Mouse (Mus musculus) heart, postnatal 36 days (tissue): Measurements from ENCODE around the gene Cmpk1. TPM values are rescaled to one million over a fixed set of nuclear protein-coding genes. Genes with fewer than 3 reads are reported as not detected.
"Not testable (repeated sequence)": the region's sequence is repeated elsewhere in the genome, so short reads cannot be mapped to it uniquely, and the experiment has no call there.

Source experiments
- DNase-seq, 2 experiments: peaks; one replicate each; pipeline ENCODE4 v3.0.0; 2021 to 2022
- intact Hi-C: fragments of 180-260 bp; cut with DNase I; formaldehyde crosslinking; loops from one replicate; pipeline ENCODE4 v1.15.1; 2025
- total RNA-seq, 2 experiments: library from RNA; stranded (reverse); gene quantifications; 2 replicates each; pipeline ENCODE4 v1.2.3; 2021

The Cmpk1 gene
- total RNA-seq: 10 to 100 TPM; 36.1 to 37.7 TPM

GRCm38 (mm10) chr4:114986591-114987432, at the start of gene Cmpk1:
Cmpk1 (minus strand) TSS chr4:114987241.
- DNase-seq: peak; percentile 88 to 89
- intact Hi-C loops: loop anchor here (1.0 to 5.0 kb wide), 2 partner anchors 12 to 75 kb away; no protein-coding TSS in a partner anchor

- intact Hi-C loops: no loop called here
- no peak for DNase-seq
Observed at GRCm38 (mm10) chr4:115035043-115035442, 48.0 kb upstream of the Cmpk1 start.

GRCm38 (mm10) chr4:115019997-115020396, 33.0 kb upstream of the Cmpk1 start:
- intact Hi-C loops: no loop called here
- no peak for DNase-seq

GRCm38 (mm10) chr4:115014276-115014675, 27.2 kb upstream of the Cmpk1 start:
- intact Hi-C loops: no loop called here
- DNase-seq: no peak

GRCm38 (mm10) chr4:115000429-115000795, 13.4 kb upstream of the Cmpk1 start:
- intact Hi-C loops: no loop called here
- DNase-seq: no peak

- peak; percentile 94 for DNase-seq
- intact Hi-C loops: loop anchor here (1.0 to 5.0 kb wide), 2 partner anchors 13 to 97 kb away; partner anchors contain the start of gene Cmpk1
Observed at GRCm38 (mm10) chr4:114999773-115000428, 12.9 kb upstream of the Cmpk1 start, which contains the start of gene Stil. Stil (plus strand) TSS chr4:115000159.

- no peak for DNase-seq
- intact Hi-C loops: loop anchor here (1.0 to 5.0 kb wide), 2 partner anchors 12 to 98 kb away; partner anchors contain the start of gene Cmpk1
Observed at GRCm38 (mm10) chr4:114999445-114999772, 12.4 kb upstream of the Cmpk1 start.

- intact Hi-C loops: loop anchor here (5.0 kb wide), 1 partner anchor 100 kb away; no protein-coding TSS in a partner anchor
- DNase-seq: peak; percentile 27 to 31
Observed at GRCm38 (mm10) chr4:114997051-114997450, 10.0 kb upstream of the Cmpk1 start.

GRCm38 (mm10) chr4:114994218-114994617, 7.2 kb upstream of the Cmpk1 start:
- intact Hi-C loops: no loop called here
- no peak for DNase-seq

GRCm38 (mm10) chr4:114986211-114986590, 840 bp downstream of the Cmpk1 start:
- intact Hi-C loops: loop anchor here (5.0 kb wide), 1 partner anchor 74 kb away; no protein-coding TSS in a partner anchor
- DNase-seq: peak in 1 of 2 experiments; percentile 9

- intact Hi-C loops: no loop called here
- no peak for DNase-seq
Observed at GRCm38 (mm10) chr4:114983020-114983419, 4.0 kb downstream of the Cmpk1 start.

- DNase-seq: no peak
- intact Hi-C loops: no loop called here
Observed at GRCm38 (mm10) chr4:114982619-114983018, 4.4 kb downstream of the Cmpk1 start.

- intact Hi-C loops: no loop called here
- no peak for DNase-seq
Observed at GRCm38 (mm10) chr4:114973229-114973740, 13.8 kb downstream of the Cmpk1 start.

GRCm38 (mm10) chr4:114970736-114971135, 16.3 kb downstream of the Cmpk1 start:
- intact Hi-C loops: no loop called here
- DNase-seq: no peak

- intact Hi-C loops, DNase-seq: not testable (repeated sequence)
Observed at GRCm38 (mm10) chr4:114960881-114961280, 26.2 kb downstream of the Cmpk1 start.

- DNase-seq: no peak
- intact Hi-C loops: no loop called here
Observed at GRCm38 (mm10) chr4:114959533-114959932, 27.5 kb downstream of the Cmpk1 start.

- intact Hi-C loops: no loop called here
- no peak for DNase-seq
Observed at GRCm38 (mm10) chr4:114958786-114959185, 28.3 kb downstream of the Cmpk1 start.

- DNase-seq: no peak
- intact Hi-C loops: no loop called here
Observed at GRCm38 (mm10) chr4:114958231-114958630, 28.8 kb downstream of the Cmpk1 start.

GRCm38 (mm10) chr4:114957403-114957802, 29.6 kb downstream of the Cmpk1 start:
- intact Hi-C loops: no loop called here
- no peak for DNase-seq

GRCm38 (mm10) chr4:114953172-114953571, 33.9 kb downstream of the Cmpk1 start:
- intact Hi-C loops: no loop called here
- DNase-seq: no peak

- no peak for DNase-seq
- intact Hi-C loops: loop anchor here (1.0 kb wide), 4 partner anchors 31 to 301 kb away; no protein-coding TSS in a partner anchor
Observed at GRCm38 (mm10) chr4:114947852-114948481, 39.1 kb downstream of the Cmpk1 start.
